Mouse (Mus musculus) embryonic facial prominence, embryonic 11.5 days (tissue): ENCODE measurements around the gene Slc22a5. TPM values are rescaled to one million over a fixed set of nuclear protein-coding genes. Genes with fewer than 3 reads are reported as not detected.
"Not testable (repeated sequence)": the region's sequence is repeated elsewhere in the genome, so short reads cannot be mapped to it uniquely, and the experiment has no call there.

Source experiments
- ATAC-seq: fragments of 200-750 bp; cut with Nextera tagmentation; replicated peaks from 2 replicates; pipeline ENCODE4 v1.8.0; 2017; ENCODE audit warnings: low read depth; ENCODE audit not compliant: insufficient number of reproducible peaks, low FRiP score, low TSS enrichment
- DNase-seq: peaks from one replicate; pipeline ENCODE4 v3.0.0-alpha.2; 2015; ENCODE audit warnings: low spot score
- H3K27ac ChIP-seq: fragments of 300-500 bp; sonication (generic); replicated peaks from 2 replicates; pipeline ENCODE4 v1.5.1; 2014; ENCODE audit warnings: mild to moderate bottlenecking, low read depth, low read length, control low read depth
- H3K27me3 ChIP-seq: fragments of 300-500 bp; sonication (generic); 2 replicates; pipeline ENCODE4 v1.6.1; 2014; ENCODE audit warnings: mild to moderate bottlenecking, low read length, moderate library complexity, mixed read lengths; ENCODE audit not compliant: control insufficient read depth, insufficient read depth
- H3K36me3 ChIP-seq: fragments of 300-500 bp; sonication (generic); replicated peaks from 2 replicates; pipeline ENCODE4 v1.6.1; 2014; ENCODE audit warnings: low read depth, mild to moderate bottlenecking, low read length, moderate library complexity, mixed read lengths; ENCODE audit not compliant: control insufficient read depth, insufficient read depth
- H3K4me1 ChIP-seq: fragments of 300-500 bp; sonication (generic); 2 replicates; pipeline ENCODE4 v1.6.1; 2014; ENCODE audit warnings: low read length, mixed read lengths; ENCODE audit not compliant: control insufficient read depth, insufficient read depth
- H3K4me2 ChIP-seq: fragments of 300-500 bp; sonication (generic); 2 replicates; pipeline ENCODE4 v1.6.1; 2014; ENCODE audit warnings: low read depth, mild to moderate bottlenecking, control low read depth, low read length, moderate library complexity
- H3K4me3 ChIP-seq: fragments of 300-500 bp; sonication (generic); 2 replicates; pipeline ENCODE4 v1.5.1; 2014; ENCODE audit warnings: low read depth, low read length, control low read depth
- H3K9ac ChIP-seq: fragments of 300-500 bp; sonication (generic); replicated peaks from 2 replicates; pipeline ENCODE4 v1.6.1; 2014; ENCODE audit warnings: mild to moderate bottlenecking, control low read depth, low read length
- H3K9me3 ChIP-seq: fragments of 300-500 bp; sonication (generic); replicated peaks from 2 replicates; pipeline ENCODE4 v1.6.1; 2016; ENCODE audit warnings: mild to moderate bottlenecking, low read length, inconsistent platforms, mixed read lengths; ENCODE audit not compliant: control insufficient read depth
- WGBS: fragments of 180-500 bp; shearing (Covaris S2); extraction: QIAGEN DNeasy Blood & Tissue Kit; methylation state at CpG from one replicate; pipeline ENCODE4 v1.1.7; 2014; 5-methylcytosine and 5-hydroxymethylcytosine counted together
- polyA plus RNA-seq: library from polyadenylated mRNA; unstranded; fragments of >200 nt; fragmentation: Nextera tagmentation; extraction: Ambion mirVana; gene quantifications from 2 replicates; pipeline ENCODE4 v1.2.1, GENCODE M21; 2014

Gene Slc22a5
- polyA plus RNA-seq, 1 experiment from 2014 or later = 8.4 TPM

DNA sequence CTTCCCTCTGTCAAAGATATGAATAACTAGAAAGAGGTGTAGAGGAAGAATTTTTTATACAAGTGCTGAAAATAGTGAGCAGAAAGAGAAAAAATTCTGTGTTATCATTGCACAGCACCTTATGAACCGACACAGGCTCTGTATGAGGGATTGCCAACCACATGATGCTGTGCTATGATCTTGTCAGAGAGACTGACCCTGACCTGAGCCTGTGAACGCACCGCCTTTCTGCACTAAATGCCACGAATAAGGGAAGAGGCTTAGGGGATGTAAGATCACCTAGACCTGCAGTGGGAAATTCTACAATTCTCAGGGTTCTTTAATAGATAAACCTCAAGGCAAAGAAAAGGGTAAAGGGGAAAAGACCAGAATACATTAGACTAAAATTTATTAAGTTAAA, 15.0 kb downstream of the Slc22a5 start:
- Histone ChIP-seq H3K9me3 (no peaks in the 10 kb centered on the region), H3K4me1 (no peaks in the 10 kb centered on the region), H3K36me3 (no peaks in the 10 kb centered on the region), H3K4me2 (no peak overlapping the region), H3K9ac (no peak overlapping the region), H3K4me3 (no peak overlapping the region), H3K27ac (no peak overlapping the region), H3K27me3 (no peaks in the 10 kb centered on the region)
- no peak for DNase-seq
- ATAC-seq = no peak
- 83% methylated on average over 4 of the region's 4 CpGs for WGBS

DNA sequence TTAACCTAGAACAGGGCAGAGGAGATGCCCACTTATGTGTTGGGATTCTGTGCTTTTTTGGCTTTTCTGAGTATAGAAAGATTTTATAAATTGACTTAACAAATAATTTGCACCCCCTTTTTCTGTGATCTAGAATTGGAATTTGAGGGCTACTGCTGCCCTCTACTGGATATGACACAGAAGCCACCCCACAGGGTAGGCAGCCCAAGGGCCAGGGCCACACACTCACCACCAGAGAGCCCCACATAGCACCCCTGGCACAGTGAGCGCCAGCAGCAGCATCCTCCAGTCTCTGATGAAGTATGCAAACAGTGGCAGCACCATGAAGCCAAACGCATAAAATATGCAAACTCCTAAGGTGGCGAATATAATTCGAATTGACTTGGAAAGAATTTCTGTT, 16.8 kb downstream of the Slc22a5 start:
- ATAC-seq = no peak
- H3K27ac ChIP-seq = no peak overlapping the region
- no peak for DNase-seq
- H3K4me1 ChIP-seq = no peaks in the 10 kb centered on the region
- H3K36me3 ChIP-seq = no peaks in the 10 kb centered on the region
- no peaks in the 10 kb centered on the region for H3K27me3 ChIP-seq
- WGBS = 64% methylated on average over 4 of the region's 4 CpGs
- H3K4me2 ChIP-seq = no peak overlapping the region
- H3K4me3 ChIP-seq = no peak overlapping the region
- no peak overlapping the region for H3K9ac ChIP-seq
- no peaks in the 10 kb centered on the region for H3K9me3 ChIP-seq

DNA sequence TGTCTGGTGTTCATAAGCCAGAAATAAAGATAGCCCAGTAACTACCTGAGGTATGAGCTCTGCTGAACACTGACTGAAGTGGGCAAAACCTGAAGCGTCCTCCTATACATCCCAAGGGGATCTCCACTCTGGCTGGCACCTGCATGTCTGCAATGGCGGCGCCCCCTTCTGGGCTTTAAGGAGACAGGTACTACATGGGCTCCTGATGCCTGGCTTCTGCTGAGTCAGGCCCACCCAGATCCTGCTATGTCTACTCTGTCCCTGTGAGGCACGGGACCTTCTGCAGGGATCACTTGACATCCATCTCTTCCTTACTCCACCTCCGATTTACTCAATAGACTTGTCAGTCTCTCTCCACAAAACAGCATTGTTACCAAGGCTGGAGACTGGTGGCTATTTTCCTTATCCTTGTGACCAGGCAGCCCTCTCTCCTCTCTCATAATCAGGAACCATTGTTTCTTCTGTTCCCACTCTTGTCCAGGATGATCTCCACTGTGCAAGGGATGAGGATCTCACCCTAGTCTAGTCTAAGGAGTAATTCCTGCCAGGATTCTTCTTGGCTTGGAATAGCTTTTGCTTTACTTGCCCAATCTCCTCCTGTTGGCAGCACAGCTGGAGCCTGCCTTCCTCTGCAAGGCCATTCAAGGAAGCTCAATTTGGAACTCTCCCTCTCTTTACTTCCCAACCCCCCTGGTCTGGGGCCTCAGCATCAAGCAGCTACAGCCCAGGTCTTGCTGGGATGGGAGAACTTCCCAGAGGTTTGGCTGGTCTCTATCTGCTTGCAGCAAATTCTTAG, 17.4 kb downstream of the Slc22a5 start:
- H3K27me3 ChIP-seq, ATAC-seq, H3K9ac ChIP-seq, H3K4me1 ChIP-seq, H3K4me3 ChIP-seq, H3K4me2 ChIP-seq, H3K9me3 ChIP-seq, H3K36me3 ChIP-seq, DNase-seq, H3K27ac ChIP-seq: not testable (repeated sequence)
- 61% methylated on average over 5 of the region's 5 CpGs for WGBS

DNA sequence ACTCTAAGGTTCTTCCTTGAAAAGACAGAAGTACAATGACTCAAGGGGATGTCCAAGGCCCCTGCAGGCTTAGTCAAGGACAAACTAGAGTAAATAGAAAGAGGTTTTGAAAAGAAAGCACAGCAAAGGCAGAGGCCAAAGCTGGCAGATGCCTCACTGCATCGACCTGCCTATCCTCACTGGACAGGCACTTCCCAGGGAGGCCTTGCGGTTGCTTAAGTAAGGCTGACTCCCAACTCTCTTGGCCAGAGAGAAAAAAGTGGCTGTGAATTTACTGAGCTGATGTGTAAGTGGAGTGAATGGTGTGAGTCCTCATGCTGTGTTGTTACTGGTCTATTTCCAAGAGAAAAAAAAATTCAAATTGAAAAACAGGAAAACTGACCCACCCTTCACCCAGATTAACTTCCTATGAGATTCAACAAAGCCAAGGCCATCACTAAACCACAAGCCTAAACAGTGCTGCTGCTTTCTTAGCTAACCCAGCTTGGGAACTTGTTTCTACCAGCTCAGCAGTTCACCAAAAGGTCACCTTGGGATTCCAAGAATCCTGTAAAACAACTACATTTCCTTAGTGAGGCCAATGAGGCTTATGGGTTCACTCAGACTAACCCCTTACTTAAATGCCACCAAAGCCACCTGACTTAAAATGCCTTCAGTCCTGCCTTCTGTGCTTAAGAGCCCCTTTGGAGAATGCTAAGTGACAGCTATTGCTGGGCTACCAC, 19.5 kb downstream of the Slc22a5 start:
- H3K9me3 ChIP-seq = no peaks in the 10 kb centered on the region
- H3K4me1 ChIP-seq = no peaks in the 10 kb centered on the region
- H3K27me3 ChIP-seq = no peaks in the 10 kb centered on the region
- WGBS = 83% methylated on average over 2 of the region's 2 CpGs
- H3K4me2 ChIP-seq = no peak overlapping the region
- ATAC-seq = no peak
- no peaks in the 10 kb centered on the region for H3K36me3 ChIP-seq
- H3K27ac ChIP-seq = no peak overlapping the region
- H3K4me3 ChIP-seq = no peak overlapping the region
- no peak overlapping the region for H3K9ac ChIP-seq
- DNase-seq = no peak

DNA sequence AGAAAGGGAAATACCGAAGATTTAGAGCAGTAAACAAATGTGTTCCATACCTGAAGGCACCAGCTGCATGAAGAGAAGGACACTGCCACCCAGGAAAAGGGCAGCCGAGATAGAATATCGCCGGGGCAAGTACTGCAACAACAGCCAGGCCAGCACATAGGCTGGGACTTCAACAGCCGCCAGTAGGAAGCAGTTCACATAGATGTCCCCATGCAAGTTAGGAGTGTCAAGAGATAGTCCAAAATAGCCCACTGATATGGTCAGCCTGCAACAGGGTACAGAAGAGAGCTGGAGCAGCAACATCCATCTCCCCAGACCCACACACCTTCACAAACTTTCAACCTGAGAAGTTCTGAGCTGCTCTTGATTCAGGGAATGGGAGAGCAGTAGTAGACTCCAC, 22.3 kb downstream of the Slc22a5 start:
- 94% methylated on average over 5 of the region's 5 CpGs for WGBS
- Histone ChIP-seq H3K27me3 (no peaks in the 10 kb centered on the region), H3K4me2 (no peak overlapping the region), H3K4me3 (no peak overlapping the region), H3K9ac (no peak overlapping the region), H3K36me3 (no peaks in the 10 kb centered on the region), H3K27ac (no peak overlapping the region), H3K9me3 (no peaks in the 10 kb centered on the region), H3K4me1 (no peaks in the 10 kb centered on the region)
- DNase-seq (no peak), ATAC-seq (no peak)

DNA sequence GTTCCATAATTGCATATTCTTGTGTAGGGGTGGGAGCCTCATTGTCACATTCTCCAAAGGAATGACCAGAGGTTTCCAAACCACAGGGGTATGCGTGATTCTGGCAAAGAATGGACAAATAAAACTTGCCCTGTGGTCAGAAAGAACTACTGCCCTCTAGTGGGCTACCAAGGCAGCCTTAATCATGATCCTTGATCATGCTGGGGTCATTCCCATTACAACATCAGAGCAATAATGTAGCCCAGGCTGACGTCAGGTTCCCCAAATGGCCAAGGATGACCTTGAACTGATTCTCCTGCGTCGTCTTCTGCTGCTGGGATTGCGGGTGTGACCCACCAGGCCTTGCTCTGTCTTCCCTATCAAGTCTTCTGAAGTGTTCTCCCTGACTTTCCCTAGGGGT, 23.1 kb downstream of the Slc22a5 start:
- WGBS = 44% methylated on average over 5 of the region's 5 CpGs
- H3K36me3 ChIP-seq, H3K4me3 ChIP-seq, H3K9ac ChIP-seq, H3K4me1 ChIP-seq, ATAC-seq, DNase-seq, H3K4me2 ChIP-seq, H3K9me3 ChIP-seq, H3K27me3 ChIP-seq, H3K27ac ChIP-seq: not testable (repeated sequence)

DNA sequence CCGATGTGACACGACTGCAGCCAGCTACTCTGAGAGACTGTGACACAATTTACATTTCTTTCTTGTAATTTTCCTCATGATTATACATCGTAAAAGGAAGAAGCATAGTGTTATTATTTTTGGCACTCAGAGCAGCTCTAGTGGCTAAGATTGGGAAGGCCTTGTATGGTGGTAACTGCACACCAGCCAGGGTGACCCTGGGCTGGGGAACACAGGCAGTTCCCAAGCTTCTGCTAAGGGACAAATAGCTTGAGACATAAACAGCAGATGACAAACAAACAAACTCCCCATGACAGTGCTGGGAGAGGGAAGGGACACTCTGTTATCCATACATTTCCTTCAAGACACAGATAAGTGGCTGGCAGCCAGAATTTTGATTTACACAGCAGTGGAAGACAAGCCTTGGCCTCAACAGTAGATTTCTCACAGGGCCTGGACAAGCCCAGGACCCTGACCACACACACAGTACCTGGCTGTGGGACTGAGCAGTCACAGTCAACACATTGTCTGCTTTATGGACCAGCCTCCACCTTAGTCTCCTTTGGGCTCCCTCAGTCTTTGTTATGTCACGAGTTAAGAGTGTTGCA, 26.6 kb downstream of the Slc22a5 start:
- WGBS = 73% methylated on average over 1 of the region's 4 CpGs
- H3K27ac ChIP-seq, H3K4me1 ChIP-seq, H3K27me3 ChIP-seq, H3K4me2 ChIP-seq, H3K9me3 ChIP-seq, DNase-seq, H3K9ac ChIP-seq, ATAC-seq, H3K36me3 ChIP-seq, H3K4me3 ChIP-seq: not testable (repeated sequence)

DNA sequence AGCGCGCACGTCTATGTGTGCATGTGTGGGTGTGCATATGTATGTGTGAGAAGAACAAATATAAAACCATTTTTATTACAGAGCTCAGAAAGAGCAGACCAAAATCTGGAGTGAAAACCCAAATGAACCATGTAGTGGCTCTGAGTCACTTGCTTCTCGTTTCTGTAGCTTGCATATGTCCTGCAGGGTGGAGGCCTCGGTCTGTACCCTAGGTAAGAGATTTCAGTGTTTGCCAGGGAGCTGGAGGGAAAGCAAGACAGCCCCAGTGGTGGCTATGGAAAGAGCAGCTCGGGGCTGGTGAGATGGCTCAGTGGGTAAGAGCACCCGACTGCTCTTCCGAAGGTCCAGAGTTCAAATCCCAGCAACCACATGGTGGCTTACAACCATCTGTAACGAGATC, 30.5 kb downstream of the Slc22a5 start:
- not testable (repeated sequence) for H3K9ac ChIP-seq, H3K27ac ChIP-seq, H3K4me3 ChIP-seq, DNase-seq, ATAC-seq, H3K9me3 ChIP-seq, H3K4me2 ChIP-seq, H3K36me3 ChIP-seq, H3K27me3 ChIP-seq, H3K4me1 ChIP-seq
- WGBS = 70% methylated on average over 8 of the region's 9 CpGs
